Mouse (Mus musculus) testis, adult 2 months (tissue): ENCODE data around the gene Pkp4.

Experiments used
- CTCF ChIP-seq: fragments of 200-500 bp; IDR thresholded peaks from 2 replicates; pipeline ENCODE4 v1.5.1; 2012; ENCODE audit warnings: low read depth, mild to moderate bottlenecking, inconsistent platforms, low read length, moderate library complexity; ENCODE audit not compliant: control insufficient read depth, insufficient read depth, insufficient replicate concordance
- POLR2A ChIP-seq: fragments of 200-500 bp; IDR thresholded peaks from 2 replicates; pipeline ENCODE4 v1.6.1; 2012; ENCODE audit warnings: low read depth, mild to moderate bottlenecking, inconsistent platforms, low read length, moderate library complexity; ENCODE audit not compliant: control insufficient read depth

DNA sequence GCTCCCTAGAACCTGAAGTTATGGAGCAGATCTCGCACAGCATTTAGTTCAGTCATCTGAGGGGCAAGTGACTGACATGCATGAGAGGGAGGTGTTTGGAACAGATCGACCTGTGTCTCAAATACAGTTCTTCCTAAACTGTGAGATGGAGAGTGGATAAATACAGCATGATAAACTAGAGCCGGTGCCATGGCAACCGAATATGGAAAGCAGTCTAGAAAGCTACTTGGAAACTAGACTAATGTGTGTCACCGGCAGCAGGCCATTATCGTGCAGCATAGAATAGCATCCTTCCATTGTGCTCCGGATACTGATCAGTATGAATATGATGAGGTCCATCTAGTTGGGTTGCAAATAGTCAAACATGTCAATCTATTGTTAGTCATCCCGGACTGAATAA lies 17.5 kb downstream of the Pkp4 start:
- no peak for TF ChIP-seq CTCF
- no peak for TF ChIP-seq POLR2A
